Mouse (Mus musculus) hindlimb bud, embryonic 11.5 days (tissue): Measurements from ENCODE around the gene Wfikkn2.
"Not testable (repeated sequence)": the region's sequence is repeated elsewhere in the genome, so short reads cannot be mapped to it uniquely, and the experiment has no call there.

Source experiments
- DNase-seq: peaks from one replicate; pipeline ENCODE4 v3.0.0-alpha.2; 2012; ENCODE audit warnings: low read depth, low spot score; ENCODE audit errors: extremely low spot score

Gene Wfikkn2

DNA sequence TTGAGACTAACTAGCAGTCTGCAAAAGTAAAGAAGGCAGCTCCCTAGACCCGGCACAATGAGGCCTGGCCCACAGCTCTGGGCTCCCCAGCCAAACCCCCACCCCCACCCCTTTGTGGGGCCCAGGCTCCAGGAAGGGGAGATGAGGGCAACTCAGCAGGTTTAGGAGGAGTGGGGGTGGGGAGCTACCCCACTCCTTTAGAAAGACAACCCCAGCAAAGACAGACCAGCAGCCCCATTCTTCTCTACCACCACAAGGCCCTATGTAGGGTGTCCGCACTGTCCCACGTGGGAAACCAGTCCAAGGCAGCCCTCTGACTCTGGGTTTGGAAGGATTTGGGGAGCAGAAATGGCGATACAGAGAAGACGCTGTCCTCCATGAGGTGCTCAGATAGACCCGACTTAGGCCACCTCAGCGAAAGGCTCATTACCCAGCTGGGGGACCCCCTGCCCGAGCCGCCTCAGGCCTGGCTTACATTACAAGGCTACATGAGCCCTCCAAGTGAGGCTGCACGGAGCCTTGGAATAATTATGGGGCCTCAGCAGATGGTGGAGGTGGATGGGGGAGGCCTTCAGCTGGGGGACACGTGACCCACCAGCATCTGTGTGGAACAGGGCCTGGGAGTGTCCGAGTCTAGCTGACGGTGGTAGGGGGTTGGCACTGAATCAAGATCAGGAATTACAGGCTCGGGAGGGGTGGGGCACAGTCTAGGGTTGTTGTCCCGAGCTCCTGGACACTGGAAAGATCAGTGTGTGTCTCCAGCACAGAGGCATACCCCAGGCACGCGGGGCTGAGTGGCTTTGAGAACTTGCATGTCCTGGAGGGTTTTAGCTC, at the start of gene Wfikkn2:
Gene Wfikkn2 (minus strand): TSS at position 51 of the 834 bp plus-strand sequence.
- DNase-seq, result no peak

DNA sequence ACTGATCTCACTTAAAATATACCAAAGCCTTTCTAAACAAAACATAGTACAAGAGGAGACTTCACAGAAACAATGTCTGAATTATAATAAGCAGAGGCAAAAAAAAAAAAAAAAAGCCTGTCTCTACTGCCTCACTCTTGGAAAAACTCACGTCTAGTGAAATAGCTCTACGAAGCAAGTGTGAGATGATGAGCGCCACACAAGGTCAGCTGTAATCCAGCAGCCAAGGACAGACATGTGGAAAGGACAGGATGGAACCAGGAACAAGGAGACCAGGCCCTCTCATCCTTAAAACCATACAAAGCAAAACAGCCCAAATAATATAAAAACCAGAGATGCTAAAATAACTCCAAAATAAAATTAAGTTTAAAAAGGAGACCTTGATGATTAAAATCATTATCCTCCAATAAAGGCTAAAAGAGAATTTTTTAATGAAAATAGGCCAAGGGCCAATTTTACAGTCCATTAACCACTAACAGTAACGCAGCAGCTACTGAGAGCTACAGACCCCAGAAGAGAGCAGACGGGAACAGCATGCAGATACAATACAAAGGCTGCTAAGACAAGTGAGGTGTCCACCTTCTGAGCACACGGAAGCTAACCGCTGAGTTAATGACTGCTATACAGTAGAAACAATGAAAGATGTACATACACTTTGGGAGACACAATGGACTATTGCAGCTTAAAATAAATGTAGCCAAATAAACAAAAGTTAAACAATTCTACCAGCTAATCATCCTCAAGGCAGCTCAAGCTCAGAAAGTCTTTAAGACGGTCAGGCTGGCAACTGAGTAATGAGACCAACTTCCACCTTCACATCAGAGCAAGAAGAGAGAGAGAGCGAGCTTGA, 49.4 kb upstream of the Wfikkn2 start:
- no peak for DNase-seq

DNA sequence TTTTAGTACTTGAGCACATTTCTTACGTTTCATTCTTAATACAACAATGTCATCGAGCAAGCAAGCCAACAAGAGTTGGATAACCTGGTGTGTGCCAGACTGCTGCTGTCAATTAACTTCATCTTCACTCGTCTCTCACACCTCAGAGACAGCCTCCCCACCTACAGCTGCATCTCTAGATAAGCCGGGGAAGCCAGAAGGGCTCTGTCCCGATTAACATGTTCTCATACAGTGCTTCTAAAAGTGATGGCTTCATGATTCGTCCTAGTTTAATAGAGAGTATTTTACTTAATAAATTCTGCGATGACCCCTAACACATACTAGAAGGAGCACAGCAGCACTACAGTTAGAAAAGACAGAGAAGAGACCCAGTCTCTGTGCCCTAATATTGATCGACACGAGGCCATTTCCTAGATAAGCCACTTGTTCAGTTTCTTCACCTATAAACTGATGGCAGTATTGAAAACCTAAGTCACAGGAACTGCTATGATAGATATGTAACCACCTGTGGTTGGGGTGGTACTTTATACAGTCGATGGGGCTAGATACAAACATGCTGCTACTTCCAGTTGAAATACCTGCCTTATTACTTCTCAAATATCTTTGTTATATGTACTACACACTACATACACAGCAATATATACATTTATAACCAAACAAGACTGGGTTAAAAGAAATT, 44.4 kb upstream of the Wfikkn2 start:
- no peak for DNase-seq

DNA sequence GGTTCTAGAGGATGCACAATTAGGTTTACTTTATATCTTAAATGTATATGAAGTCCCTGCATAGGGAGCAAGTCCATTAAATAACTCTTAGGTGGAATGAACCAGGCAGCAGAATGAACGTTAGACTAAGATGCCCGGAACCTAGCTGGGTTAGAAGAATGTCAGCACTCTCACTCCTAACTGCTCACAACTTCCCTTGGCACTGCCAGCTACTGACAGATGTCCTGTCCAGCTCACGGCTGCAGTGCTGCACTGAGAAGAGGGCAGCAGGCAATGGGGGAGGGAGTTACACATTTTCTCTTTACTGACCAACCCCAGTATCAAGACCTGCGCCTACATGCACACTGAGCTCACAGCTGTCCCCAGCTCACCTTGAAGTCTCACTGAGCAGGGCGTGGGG, 41.3 kb upstream of the Wfikkn2 start:
- no peak for DNase-seq

DNA sequence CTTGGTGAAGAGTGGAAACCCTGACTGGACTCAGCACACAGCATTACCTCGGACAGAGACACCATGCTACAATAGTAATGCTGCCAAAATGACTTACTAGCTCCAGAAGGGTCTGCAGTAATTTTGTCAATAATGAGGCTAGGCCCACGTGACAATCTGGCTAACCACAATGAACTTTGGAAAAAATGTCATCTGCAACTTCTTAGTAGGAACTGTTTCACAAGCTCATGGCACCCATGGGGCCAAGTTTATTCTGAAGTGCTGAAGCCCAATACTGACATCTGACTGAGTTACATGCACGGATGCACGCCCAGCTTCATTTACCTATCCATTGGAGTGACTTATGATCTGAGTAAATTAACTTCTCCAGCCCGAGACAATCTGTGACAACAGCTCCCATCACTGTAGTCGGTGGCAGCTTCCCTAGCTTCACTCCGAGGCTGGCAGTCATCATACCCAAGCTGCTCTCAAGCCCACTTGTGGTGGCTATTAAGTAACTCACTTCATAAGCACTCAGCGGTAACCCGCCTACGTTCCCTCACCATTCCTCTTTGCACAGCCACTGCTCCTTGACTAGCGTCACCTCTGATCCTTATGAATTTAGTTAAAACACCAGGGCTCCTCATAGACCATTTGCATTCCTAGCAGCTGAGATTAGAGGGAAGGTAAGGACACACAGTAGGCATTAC, 40.2 kb upstream of the Wfikkn2 start:
- no peak for DNase-seq

DNA sequence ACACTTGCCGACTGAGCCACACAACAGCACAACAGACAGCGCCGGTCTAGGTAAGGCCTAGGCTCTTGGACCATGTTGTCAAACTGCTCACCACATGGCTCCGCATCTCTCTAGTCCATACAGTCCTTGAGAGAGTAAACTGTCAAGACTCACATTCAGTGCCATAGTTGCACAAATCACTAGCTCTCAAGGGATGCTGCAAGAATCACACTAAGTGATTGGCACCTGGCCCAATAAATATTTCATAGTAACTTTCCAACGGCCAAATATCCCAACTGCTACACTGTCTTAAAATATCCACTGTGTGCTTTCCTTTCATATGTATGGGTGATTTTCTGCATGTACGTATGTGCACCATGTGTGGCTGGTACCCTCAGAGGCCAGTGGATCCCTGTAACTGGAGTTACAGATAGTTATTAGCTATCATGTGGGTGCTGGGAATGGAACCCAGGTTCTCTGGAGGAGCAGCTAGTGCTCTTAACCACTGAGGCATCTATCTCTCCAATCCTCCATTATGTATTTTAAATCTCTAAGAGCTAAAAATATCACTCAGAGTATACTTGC, 37.8 kb upstream of the Wfikkn2 start:
- no peak for DNase-seq

DNA sequence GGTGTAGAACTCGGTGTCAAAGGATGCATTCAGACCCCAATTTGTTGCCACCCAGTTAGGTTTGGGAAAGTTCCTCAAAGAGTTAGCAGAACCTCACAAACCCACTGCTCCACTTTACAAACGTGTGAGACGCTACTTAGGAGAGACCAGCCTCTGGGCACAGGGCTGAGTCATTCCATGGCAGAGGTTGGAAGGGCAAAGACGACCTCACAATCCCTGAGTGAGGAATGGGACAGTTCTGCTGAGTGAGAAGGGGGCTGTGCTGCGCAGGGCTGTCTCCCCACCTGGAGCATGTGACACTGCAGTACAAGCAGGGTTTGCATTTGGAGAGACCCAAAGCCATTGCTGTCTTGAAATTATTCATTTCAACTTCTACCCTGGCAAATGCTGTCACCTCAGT, 36.5 kb upstream of the Wfikkn2 start:
- no peak for DNase-seq

DNA sequence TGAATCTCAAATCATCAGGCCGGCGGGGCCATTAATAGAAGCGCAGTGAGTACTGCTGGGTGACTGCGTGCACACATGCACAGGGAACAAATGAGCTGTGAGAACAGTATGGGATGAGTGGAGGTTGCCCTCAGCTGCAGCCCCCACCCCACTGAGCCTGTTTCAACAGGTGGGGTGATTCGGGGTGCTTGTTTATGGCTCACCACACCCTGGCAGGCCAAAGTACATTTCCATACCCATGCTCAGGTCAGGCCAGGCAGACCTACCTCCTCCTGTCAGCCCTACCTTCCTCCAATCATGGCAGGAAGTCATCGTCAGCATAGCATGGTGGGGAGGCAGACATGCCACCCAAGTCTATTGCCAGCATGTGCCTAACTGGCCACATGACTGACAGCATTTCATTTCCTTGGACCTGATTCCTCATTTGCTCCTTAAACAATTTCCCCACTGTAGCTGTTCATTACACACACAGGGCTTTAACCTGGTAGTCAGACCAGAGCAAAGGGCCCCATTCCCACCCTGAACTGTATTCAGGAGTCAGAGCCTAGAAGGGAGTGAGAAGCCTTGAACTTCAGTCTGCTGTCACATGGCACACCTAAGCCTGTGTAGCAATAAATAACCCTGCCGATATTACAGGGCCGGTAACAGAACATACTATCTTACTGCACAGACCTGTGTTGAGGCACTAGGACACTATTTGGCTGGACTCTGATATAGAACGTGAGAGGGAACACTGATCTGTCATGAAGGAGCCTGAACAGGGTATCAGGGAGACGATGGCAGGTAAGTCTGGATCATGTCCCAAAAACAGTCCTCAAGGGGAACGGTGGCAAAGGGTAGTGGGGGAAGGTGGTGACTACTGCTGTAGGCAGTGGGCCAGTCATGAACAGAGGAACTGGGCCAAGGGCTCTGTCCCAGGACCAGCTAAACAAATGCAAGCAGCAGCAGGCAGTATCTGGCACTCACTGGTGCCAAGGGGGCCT, 35.7 kb upstream of the Wfikkn2 start, which contains the start of gene Gm21885:
Gene Gm21885 (plus strand): TSS at position 675 of the 983 bp plus-strand sequence.
- DNase-seq, result no peak

DNA sequence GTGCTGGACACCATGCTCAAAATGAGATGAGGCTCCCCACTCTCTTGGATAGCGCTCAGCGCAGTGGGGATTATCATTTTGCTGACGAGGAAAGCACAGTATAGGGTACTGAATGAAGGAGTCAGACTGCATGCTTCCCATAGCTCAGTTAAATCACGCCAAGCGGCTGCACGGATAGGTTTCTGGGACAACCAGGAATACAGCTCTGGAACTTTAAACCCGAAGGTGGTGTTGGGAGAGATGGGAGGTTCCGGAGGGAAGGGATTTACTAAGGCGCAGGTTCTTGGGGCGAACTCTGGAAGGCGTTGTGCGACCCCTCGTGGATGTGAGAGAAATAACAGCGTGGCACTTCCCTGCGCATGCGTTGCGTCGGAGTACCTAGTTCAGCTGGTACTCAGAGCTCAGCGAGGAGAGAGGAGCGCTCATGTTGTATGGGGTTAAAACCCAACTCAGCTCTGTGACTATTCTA, 31.1 kb upstream of the Wfikkn2 start:
- peak; percentile 93 for DNase-seq

DNA sequence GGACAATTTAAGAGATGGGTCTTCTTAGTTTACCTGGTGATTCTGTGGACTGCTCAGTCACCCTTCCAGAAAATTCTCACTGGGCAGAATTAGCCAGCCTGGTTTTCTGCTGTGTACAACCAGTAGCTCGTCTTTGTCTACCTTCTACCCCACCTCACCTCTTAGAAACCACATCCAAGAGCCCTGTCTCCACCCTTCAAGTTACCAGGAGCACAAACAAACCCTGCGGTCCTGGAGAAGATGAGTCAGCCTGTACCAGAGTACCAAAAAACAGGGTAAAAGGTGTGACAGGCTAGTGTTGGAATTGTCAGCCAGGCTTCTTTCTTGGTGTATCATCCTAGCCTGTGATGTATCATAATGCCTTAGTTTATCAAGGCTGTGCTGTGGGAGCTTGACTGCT, 29.9 kb upstream of the Wfikkn2 start:
- DNase-seq, result no peak

DNA sequence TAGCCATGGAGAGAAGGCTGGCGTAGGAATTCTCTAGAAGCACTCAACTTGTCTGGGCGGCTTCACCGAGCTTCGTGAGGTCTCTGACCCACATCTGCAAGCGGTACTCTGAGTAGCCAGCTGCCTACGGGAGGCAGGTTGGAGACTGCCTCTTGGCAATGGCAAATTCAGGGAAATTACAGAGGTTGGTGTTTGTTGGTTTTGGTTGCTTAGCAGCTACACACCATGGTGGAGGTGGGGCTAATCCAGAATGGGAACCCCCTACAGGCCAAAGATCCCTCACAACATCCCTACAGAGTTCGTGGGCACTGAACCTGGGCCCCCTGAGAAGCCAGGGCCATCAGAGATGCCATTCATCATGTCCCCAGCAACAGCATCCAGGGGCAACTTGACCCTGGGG, 29.4 kb upstream of the Wfikkn2 start:
- no peak for DNase-seq

DNA sequence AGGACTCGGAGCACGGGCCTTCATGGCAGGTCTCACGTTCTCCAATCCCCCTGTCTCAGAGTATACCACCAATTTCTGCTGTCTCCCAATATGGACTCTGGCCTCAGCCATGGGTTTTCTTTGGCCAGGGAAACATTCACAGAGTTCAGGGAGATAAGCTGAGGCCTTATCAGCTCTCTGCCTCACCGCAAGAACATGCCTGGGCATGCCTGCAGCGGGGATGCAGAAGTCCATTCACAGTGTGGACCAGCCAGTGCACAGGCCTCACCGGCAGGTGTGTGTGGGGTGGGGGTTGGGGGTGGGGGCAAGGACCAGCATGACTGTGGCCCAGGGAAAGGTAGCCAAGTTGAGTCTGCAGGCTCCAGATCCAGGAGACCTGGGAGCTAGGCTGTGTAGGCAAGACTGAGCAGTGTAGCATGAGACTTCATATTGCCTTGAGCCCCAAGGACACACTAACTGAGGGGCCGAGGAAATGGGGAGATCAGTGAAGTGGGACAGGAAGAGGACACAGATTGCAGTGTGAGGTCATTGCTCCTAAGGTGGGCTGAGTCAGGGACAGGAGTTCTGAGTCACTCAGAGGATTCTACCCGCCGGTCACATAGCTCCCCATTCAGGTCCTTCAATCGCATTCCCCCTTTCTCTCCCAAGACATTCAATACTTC, 28.5 kb upstream of the Wfikkn2 start:
- DNase-seq, result no peak

DNA sequence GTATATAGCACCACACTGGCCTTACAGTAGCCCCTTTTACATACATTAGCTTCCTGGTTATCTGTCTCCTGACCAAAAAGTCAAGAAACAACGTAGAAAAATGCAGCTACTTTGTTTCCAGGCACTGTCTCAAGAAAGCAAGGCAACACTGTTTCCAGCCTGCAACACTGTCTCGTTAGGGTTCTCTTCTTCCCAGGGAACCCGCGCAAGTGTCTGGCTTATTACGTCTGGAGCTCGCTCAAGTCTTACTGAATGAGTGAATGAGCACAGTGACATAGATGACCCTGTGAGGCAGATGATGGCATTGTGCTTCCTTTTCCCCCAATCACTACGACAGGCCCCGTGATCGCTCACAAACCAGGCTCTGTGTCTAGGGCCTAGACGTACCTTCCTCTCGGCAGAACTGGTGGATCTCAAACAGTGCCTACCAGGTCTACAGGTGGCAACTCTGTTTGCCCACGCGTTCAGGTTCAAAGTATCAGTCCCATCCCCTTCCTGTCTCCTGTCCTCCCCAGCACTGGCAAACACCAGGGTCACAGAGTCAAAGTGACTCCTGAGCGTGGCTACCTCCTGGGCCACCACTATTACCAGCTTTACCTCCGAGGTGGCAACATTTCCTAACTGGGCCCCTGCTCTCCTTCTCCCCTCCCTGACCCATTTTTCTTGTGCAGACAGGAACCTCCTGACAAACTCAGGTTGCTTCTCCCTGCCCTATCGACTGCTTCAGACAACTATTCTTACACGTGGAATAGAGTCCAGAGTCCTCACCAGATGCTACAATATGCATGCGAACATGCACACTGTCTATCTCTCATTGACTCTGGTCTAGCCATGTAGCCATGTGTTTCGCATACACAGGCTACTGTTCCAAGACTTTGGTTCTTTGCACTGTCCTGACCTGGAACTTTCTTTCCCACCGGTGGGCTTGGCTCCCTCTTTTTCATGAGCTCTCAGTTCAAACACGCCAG, 27.4 kb upstream of the Wfikkn2 start:
- DNase-seq, result no peak

DNA sequence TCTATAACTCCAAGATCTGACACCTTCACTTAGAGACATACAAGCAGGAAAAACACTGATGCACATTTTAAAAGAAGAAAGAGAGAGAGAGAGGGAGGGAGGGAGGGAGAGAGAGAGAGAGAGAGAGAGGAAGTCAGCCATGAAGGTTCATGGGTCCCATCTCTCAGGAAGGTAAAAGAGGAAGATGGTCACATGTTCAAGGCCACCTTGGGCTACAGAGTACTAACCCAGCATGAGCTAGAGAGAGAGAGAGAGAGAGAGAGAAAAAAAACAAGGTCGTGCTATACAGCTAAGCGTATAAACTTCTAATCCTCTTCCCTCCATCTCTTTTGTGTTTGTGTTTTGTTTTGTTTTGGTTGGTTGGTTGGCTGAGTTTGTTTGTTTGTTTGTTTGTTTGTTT, 25.2 kb upstream of the Wfikkn2 start:
- DNase-seq, result no peak

DNA sequence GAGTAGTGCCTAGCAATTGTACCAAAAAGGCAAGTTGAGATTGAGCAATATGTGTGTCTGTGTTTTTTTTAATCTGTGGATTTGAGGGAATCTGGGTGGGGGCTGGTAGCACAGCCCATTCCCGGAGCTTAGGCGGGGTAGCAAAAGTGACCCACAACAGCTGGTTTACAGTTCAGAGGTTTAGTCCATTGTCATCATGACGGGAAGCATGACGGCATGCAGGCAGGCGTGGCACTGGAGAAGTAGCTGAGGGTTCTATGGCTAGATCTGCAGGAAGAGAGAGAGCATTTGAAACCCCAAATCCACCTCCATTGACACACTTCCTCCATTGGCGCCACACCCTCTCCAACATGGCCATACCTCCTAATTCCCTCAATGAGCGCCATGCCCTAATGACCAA, 24.1 kb upstream of the Wfikkn2 start:
- no peak for DNase-seq

DNA sequence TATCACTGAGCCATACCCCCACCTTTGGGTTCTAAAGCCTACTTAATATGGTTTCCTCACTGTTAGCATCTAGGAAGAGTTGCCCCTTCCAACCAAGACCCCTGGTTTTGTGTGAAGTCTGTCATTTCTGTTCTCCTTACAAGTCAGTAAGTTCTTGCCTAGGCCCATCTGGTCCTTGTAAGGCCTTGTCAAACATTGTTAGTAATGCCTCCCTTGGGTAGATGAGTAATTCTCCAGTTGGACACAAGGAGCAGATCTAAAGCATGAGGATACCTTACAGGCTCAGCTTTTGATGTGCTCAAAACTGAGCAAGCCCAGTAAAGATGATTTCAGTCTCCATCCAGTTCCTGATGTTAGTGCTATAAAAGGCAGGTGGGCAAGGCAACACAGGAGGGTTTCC, 23.0 kb upstream of the Wfikkn2 start:
- DNase-seq, result no peak

DNA sequence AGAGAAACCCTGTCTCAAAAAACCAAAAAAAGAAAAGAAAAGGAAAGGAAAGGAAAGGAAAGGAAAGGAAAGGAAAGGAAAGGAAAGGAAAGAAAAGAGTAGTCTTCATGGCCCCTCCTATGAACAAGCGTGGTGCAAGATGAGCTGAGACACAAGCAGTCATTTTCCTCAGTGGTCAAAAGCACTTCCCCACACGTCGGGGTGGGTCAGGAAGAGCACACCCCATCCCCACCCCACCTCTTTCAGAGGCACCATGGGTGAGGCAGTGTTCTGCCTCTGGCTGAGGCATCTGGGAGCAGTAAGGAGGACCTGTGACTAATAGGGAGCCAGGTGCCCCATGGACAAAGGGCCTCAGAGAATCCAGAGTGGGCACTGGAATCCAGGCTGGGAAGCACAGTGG, 20.4 kb upstream of the Wfikkn2 start:
- DNase-seq, result not testable (repeated sequence)
